Mouse (Mus musculus): ENCODE measurements at regions not wholly inside any gene's neighbourhood (a gene's known extent, or its start where the extent isn't known, plus 50 kb on each side); places are given as distances from the start of the nearest gene placed in this dataset.

GRCm38 (mm10) chr6:143595486-143595885, 428.5 kb downstream of the Etnk1 start:
- TF ChIP-seq CTCF (IDR thresholded peaks at IDR 0.05; ENCODE audit: low read depth) (no peak), EP300 (IDR thresholded peaks at IDR 0.05; ENCODE audit: low read depth) (no peak)
